Mouse (Mus musculus) common myeloid progenitor, adult 5-6 weeks (primary cell): Measurements from ENCODE around the gene Ctdsp2. TPM values are rescaled to one million over a fixed set of nuclear protein-coding genes. Genes with fewer than 3 reads are reported as not detected.

Source experiments
- ATAC-seq: replicated peaks from 2 replicates; pipeline ENCODE4 v1.8.0; 2016; ENCODE audit warnings: low read depth, mild to moderate bottlenecking, moderate TSS enrichment, inconsistent platforms; ENCODE audit not compliant: poor library complexity, severe bottlenecking
- total RNA-seq: library from RNA; stranded (forward); fragments of 200-1000, 187-1606 nt; gene quantifications from 2 replicates; pipeline ENCODE4 v1.2.3, GENCODE M21; 2017

Gene Ctdsp2
- total RNA-seq, 1 experiment from 2014 or later, result 42.8 TPM

DNA sequence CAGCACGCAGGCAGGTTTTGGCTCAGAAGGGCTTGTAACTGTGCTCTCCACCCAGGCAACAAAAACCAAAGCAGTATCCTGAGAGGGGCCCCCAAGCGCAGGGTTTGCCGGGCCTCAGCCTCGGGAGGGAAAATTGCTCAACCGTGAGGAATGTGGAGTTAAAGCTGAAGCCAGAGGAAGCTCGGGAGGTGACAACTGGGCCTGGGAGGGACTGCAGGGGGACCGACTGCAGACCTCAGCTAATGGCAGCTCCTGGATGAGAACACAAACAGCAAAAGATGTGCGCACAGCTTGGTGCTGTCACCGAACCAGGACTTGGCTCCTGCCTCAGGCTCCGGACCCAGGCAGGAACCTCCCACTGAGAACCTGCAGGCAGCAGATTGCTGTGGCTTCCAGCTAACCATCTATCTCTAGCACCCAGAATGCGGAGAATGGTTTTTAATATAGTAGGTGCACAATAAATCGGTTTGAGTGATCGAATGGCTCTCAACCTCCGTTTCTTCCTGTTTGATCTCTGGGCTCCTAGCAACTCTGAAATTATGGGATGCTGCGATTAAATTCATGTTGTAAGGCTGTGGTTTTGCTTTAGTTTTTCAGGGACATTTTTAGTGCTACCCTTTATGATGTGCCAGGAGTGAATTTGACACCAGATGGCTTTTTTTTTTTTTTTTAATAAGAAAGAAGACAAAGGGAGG is 16.1 kb upstream of the Ctdsp2 start:
- peak; percentile 22; the same call in 1 of the 2 replicates for ATAC-seq

- ATAC-seq, result no peak
Measured at GRCm38 (mm10) chr10:126962966-126963330, 15.6 kb upstream of the Ctdsp2 start.

GRCm38 (mm10) chr10:126963821-126964220 is 14.7 kb upstream of the Ctdsp2 start:
- no peak for ATAC-seq

DNA sequence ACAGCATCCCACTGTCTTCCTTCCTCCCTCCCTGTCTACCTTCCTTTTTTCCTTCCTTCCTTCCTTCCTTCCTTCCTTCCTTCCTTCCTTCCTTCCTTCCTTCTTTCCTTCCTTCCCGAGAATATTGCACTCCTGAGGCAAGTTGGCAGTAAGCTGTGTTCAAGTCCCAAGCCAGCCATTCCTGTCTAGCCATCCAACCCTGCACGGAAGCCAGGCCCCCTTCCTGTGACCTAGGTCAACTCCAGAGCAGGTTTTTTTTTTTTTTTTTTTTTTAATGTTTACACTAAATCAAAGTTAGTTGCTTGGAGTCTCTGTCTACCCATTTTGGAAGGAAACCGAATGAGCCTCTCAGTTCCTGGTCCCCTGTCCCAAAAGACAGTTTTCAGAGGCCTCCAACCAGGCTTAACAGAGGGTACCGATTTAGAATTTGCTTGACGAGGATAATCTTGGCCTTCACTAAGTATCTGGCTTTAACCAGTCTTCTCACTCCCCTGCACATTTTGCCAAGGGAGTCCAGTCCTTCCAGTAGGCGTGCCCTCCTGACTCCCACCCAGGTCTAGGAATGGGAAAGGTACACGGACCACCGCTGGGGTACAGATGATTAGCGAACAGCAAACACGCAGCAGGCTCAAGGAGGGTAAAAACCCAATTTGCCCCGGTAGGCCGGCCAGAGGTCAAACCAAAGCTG is 7.0 kb upstream of the Ctdsp2 start:
- ATAC-seq, result no peak

GRCm38 (mm10) chr10:126972051-126972725 is 6.3 kb upstream of the Ctdsp2 start:
- no peak for ATAC-seq

GRCm38 (mm10) chr10:126972988-126973387 is 5.5 kb upstream of the Ctdsp2 start:
- no peak; the same call in 1 of the 2 replicates for ATAC-seq

DNA sequence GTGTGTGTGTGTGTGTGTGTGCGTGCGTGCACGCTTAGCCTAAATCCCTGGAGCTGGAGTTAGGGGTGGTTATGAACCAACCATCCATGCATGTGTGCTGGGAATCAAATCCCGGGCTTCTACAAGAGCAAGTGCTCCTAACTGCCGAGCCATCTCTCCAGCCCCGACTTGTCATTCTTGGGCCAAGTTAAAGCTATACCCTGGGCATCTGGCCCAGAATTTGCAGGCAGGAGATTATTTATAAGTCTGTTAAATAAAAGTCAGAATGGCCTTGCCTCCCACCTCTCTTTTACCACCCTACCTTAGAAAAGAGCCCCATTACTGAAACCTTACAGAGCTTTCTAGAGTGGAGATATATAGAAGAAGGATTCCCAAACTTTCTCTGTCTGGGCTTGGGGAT is 2.8 kb upstream of the Ctdsp2 start:
- no peak for ATAC-seq

DNA sequence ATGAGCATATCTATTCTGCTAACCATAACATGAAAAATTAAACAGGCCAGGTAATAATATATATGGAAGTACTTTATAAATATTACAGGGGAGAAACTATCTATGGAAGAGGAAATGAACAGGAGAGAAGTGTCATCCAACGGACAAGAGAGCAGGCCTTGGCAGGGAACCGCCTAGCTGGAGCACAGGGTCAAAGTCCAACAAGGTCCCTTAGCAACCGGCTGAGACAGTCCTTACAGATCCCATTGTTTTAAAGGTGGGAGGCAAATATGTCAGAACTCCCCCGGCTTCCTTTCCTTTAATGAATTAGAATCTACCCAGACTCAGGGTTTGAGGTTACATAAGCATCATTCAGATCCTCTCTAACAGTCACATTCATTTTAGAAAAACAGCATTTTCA is 1.4 kb upstream of the Ctdsp2 start:
- no peak for ATAC-seq

GRCm38 (mm10) chr10:126979121-126979635 is 661 bp downstream of the Ctdsp2 start:
- ATAC-seq, result no peak

DNA sequence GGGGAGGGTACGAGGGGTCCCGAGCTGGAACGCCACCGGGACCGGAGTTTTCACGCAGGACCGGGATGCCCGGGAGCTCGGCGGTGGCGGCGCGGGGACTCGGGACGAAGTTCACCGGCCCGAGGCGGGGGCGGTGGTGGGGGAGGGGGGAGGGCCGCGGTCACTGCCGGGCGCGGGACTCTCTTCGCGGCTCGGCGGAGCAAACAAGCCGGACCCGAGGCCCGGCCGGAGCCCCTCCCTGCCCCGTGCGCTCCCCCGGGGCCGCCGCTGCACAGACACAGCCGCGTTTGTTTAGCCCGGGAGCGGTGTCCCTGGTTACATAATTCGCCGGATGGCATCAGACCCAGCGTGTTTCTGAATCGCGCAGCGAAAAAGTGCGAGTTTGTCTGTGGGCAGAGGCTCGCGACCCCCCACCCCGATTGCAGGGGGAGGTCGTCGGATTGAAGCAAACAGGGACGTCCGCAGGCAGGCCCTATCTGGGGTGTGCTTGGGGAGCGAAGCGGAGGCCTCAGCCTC is 1.2 kb downstream of the Ctdsp2 start:
- ATAC-seq, result no peak

DNA sequence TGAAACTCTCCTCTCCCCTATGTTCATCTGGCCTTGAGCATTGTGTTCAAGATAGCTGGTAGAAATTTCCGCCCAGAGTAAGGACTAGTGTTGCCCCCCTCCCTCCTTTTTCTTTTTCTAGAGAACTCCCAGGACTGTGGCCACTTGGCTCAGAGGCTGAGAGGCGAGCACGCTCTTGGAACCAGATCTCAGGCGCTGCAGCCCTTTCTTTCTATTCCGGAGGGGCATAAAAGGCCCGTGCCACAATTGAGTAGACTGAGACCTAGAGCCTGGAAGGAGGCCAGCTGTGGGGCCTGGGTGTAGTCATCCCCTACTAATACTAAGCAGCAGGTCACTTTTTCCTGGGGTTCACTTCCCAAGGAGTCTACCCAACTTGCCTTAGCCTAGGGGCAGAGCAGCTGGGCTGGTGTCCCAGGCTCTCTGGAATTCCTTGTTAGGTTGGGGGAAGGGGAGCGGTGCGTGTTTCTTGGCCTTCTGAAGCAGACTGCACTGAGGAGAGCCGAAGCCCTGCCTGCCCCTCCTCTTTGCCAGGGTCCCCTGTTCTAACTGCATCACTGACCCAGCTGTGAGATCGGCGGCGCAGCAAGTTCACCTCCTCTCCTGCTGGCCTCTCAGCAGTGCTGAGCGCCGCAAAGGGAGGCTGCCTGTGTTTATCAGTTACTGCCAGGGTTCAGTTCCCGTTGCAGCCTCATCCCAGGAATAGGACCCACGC is 1.9 kb downstream of the Ctdsp2 start:
- ATAC-seq, result no peak

DNA sequence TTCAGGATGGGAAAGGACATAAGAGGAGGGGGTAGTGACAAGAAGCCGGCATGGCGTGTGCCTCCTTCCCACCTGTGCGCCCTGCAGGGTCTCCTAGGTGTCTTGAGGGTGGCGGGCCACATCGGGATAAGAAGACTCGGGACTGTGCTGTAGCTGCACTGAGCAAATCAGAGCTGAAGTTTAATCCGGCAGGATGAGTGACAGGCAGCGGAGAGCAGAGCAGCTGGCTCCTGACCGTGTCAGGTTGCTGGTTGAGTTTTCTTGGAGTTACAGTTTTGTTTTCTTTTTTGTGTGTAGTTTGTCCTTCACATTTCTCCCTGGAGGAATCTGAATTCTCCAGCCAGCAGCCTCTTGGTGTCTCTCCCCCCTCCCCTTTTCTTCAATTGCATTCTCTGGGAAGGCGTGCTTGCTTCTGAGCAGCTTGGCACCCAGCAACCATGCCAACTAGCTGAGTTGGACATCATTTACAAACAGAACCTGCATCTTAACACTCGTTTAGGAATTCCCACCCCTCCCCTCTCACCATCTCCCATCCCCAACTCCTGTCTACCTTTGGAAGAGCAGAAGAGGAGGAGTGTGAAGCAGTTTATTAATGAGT is 2.5 kb downstream of the Ctdsp2 start:
- no peak for ATAC-seq

DNA sequence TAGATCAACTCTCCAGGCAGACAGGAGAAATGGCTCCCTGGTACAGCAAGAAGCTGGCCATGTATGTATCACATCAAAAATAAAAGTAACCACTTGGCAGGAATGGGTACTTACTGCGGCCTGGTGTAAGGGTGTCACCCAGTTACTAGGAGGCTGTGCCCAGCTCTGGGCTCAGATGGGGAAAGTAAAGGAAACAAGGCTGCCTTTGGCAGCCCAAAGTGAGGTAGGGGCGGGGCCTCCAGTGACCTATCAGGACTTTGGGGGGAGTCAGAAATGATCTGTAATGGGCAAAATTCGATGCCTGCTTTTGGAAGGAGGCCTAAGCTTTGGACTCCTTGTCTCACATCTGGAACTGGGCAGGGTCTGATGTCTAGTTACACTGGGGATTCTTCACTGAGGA is 3.2 kb downstream of the Ctdsp2 start:
- ATAC-seq, result no peak

DNA sequence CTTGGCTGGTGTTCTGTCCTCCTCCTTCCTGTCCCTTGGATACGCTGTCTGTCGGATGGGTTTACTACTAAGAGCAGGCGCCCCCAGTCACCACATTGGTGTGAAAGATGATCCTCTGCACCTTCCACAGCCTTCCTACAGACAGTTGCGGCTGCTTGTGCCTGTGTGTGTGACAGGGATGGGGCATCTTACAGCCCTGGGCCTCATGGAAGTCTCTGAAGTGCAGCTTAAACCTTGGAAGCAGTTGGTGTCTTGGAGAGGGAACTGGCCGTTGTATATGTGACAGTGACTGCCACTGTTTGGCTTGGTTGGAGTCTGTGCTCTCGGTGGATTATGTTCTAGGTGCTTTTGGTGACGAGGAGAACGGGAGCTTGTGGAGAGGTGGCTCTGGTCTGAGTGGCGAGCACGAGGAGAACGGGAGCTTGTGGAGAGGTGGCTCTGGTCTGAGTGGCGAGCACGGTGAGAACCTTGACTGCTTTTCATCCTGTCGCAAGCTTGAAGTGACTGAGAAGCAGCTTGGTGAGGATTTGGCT is 4.7 kb downstream of the Ctdsp2 start:
- ATAC-seq, result no peak

DNA sequence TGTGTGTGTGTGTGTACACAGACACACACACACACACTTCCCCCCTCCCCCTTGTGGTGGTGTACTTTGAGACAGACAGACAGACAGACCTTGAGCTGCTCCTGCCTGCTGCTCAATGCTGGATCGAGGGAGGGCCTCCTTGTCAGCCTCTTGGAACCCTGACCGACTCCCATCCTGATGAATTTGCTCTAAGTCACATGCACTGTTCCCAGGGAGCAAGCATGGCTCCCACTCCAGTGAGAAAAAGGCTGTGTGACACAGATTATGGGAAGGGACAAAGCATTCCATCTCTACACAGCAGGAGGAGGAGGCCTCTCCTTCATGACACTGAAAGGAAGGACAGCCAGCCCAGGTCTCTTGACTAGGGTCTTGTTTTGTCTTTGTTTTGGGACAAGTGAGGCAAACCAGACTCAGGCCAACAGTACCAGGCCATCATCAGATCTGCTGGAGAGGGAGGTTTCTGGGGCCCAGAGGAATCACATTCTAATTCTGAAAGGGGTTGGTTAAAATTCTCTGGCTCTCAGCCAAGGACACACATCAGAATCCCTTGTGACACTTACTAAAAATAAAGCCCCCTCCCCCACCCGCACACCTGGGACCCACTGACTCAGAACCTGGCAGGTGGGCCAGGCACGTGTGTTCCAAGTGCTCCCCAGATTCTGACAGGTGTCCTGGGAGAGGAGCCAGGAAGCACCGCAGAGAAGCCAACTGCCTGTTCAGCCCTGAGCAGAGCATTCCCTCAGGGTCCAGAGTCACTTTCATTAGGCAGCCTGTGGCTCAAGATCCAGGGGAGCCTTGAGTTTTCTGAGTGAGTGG is 5.9 kb downstream of the Ctdsp2 start:
- no peak for ATAC-seq

GRCm38 (mm10) chr10:126985127-126985526 is 6.6 kb downstream of the Ctdsp2 start:
- no peak for ATAC-seq

GRCm38 (mm10) chr10:126985579-126985978 is 7.1 kb downstream of the Ctdsp2 start:
- ATAC-seq, result no peak

DNA sequence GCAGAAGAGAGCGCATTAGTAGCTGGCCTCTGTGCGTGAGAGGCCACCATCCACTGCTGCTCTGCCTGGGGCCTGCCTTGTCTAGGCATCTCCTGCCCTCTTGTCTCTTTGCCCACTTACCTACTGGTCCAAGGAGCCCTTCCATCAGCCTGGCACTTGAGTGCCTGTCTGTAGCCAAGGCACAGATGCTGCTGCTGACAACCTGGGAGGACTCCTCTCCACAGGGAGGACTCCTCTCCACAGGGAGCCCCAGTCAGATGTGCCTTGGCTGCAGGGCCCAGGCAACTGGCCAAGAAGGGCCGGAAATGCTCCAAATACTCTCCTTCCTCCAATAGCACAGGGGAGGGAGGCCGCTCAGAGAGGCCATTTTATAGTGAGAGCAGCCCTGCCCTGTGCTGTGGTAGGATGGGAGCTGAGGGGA is 8.0 kb downstream of the Ctdsp2 start:
- ATAC-seq, result peak; percentile 43
